Mouse (Mus musculus) thymus, postnatal 25 days (tissue): Measurements from ENCODE around the gene Kdm5a.
A peak's percentile ranks its signal among the peaks of the same experiment; 100 is the strongest.

ENCODE experiments used
- DNase-seq: peaks from one replicate; pipeline ENCODE4 v3.0.0; 2022

Gene Kdm5a

DNA sequence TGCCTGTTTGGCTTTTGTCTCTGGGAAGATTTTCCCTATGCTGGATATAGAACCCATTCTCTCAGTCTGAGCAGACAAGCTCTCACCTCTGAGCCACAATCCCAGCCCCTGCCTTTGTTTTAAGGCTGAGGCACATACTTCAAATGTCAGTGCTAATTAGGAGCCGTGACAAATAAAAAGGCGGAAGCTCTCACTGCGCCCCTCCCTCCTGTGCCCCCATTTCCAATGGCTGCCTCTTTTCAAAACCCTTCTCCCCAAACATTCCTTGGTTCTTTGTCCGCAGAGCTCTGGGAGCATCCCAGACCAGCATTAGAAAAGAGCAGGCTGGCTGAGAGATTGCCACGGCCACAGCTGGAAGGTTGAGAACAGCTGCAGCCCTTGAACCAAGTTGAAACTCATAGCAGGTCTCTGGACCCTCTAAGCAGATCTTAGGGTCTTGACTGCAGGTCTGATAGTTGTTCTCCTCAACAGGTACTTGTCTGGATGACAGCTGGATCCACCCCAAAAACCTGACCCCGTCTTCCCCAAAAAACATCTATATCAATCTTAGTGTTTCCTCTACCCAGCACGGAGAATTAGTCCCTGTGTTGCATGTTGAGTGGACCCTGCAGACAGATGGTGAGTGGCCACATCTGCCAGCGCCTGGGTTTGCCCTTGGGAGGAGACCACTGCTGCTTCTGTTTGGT, 108.7 kb downstream of the Kdm5a start:
- no peak for DNase-seq

DNA sequence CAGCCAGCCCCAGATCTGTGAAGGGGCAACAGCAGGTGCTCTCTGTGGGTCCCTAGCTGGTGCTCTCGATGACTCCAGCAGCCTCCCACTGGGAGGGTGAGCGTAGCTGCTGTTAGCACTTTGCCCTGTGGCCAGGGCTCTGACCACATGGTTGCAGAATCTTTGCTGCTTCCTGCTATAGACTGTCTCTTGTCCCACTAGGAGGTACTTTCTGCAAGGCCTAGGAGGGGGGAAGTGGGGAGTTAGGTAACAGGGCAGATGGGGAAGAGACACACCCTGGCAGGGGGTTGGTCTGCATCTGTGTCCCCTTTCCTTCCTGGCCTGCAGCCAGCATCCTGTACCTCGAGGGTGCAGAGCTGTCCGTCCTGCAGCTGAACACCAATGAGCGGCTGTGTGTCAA, 109.5 kb downstream of the Kdm5a start:
- DNase-seq: no peak

DNA sequence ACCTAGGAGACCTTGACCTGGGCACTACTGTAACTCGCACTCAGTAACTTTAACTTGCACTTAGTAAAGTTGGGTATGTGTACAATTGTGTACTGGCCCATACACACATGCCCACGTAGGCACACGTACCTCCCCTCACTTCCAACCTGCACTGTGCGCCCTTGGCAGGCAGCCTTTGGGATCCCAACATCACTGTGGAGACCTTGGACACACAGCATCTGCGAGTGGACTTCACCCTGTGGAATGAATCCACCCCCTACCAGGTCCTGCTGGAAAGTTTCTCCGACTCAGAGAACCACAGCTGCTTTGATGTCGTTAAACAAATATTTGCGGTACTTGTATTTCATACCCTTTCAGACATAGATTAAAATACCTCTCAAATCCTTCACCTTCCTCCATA, 111.4 kb downstream of the Kdm5a start:
- no peak for DNase-seq

DNA sequence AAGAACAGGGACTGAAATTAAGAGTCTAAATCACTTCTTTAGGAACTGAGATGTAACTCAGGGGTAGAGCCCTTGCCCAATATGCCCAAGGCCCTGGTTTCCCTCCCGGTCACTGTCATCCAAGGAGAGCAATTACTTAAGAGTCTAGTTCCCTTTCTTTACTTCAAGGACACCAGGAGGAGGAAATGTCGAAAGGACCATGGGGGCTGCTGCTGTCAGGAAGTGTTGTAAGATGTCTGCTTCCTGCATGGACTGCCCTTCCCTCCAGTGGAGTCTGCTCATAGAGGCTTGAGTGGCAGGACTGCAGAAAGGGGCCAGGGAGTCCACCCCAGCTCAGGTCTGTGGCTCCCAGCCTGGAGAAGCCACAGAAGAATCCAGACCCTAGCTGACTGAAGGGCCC, 115.4 kb downstream of the Kdm5a start:
- DNase-seq: no peak

DNA sequence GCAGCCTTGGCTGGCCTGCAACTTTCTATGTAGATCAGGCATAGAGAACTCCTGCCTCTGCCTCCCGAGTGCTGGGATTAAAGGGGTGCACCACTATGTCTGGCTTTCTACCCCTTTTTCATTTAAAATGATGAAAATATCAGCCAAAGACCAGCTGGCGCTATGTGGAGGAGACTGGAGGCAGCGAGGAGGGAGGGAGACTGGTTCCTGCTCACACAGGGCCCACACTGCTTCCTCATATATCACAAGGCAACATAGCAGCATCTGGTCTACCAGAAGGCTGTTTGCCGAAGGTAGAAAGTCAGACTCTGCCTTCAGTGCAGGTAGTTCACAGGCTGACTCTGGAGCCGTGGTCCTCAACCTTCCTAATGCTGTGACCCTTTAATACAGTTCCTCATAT, 116.4 kb downstream of the Kdm5a start:
- no peak for DNase-seq

DNA sequence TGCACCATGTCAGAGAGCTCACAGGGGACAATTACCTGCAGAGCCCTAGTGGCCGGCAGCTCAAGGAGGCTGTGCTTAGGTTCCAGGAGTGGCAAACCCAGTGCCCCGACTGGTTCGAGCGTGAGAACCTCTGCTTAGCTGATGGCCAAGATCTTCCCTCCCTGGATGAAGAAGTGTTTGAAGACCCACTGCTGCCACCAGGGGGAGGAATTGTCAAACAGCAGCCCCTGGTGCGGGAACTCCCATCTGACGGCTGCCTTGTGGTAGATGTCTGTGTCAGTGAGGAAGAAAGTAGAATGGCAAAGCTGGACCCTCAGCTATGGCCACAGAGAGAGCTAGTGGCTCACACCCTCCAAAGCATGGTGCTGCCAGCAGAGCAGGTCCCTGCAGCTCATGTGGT, 117.6 kb downstream of the Kdm5a start:
- peak; percentile 57 for DNase-seq

DNA sequence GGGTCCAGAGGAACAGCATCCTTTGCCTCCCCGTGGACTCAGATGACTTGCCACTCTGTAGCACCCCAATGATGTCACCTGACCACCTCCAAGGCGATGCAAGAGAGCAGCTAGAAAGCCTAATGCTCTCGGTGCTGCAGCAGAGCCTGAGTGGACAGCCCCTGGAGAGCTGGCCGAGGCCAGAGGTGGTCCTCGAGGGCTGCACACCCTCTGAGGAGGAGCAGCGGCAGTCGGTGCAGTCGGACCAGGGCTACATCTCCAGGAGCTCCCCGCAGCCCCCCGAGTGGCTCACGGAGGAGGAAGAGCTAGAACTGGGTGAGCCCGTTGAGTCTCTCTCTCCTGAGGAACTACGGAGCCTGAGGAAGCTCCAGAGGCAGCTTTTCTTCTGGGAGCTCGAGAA, 118.1 kb downstream of the Kdm5a start:
- no peak for DNase-seq

DNA sequence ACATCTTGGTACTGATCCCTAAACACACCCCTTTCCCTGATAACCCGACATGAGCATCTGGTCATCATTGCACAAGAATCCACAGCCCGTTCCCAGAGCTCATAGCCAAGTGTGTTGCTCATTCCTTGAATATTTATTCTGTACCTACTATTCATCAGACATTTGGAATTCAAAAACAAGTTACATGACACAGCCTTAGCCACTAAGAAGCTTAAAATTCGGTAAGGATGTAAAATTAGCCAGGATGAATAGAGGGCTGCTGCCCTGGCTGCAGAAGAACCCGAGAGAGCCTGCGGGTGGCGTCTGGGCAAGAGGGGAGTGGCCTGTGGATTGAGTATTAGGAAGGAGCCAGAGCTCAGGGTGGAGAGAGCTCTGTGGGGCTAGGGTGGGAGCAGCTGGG, 118.8 kb downstream of the Kdm5a start:
- DNase-seq: no peak

DNA sequence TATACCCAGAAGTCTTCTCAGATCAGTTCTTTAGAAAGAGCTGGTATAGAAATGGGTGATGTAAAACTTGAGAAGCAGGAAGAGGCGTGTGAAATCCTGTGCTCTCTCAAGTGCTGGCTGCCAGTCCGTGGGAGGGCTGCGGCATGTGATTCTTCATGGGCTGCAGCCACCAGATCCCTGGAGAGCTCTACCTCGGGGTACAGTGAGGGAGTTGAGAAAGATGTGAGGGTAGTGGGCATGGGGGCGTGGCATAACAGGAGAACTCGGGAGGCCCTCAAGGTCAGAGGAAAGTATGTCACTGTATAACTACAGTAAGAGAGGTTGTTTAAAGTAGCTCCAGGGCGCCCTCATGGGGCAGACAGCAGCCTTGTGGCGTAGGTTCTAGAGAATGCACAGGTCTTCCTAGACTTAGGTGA, 119.3 kb downstream of the Kdm5a start:
- peak; percentile 77 for DNase-seq

DNA sequence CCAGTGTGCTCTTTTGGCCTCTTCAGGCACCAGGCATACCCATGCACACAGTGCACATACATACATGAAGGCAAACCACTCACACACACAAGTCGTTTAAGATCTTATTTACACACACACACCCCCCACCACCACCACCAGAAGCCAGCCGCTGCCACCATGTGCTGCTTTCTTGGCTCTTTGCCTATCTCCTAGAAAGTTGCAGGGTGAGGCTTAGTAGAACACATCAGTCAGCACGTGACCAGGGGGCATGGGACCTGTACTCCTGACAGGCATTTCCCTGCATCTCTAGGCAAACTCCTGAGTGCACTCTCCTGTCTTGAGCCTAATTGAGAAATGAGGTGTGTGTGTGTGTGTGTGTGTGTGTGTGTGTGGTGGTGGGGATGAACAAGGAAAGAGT, 121.1 kb downstream of the Kdm5a start:
- DNase-seq: no peak

DNA sequence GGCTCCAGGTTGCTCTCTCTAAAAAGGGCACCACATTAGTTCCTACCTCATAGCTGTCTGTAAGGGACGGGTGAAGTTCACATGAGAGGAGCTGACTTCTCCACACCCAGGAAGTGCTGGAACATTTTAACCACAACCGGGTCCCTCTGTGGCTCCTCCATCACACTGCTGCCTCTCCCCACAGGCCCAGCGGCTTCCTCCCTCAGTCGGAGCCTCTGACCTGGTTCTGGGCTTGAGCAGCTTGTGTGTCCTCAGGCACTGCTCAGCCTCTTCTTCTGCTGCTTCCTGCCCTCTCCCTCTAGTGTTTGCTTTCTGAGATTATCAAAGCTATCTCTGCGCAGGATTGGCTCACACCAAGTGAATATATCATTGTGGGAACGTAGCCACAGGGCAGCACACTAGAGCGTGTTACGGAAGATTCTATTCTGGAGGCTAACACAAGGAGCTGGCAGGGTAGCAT, 122.2 kb downstream of the Kdm5a start:
- peak; percentile 74 for DNase-seq

DNA sequence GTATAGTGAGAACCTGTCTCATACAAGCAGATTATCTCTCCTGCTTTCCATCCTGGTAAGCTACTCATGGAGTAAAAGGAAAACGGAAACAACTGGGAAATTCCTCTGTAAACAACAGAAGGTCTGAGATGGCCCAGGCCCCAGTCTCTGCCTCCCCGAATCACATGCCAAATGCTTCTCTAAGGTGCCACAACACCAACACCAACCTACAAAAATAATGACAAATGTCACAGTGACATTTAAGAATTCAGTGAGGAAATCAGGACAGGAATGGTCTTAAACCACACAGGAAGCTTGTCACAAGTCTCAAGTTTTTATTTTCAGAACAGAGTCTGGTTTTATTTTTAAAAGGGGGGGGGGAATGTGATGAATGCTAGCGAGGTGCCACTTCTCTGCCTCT, 124.7 kb downstream of the Kdm5a start:
- DNase-seq: no peak

DNA sequence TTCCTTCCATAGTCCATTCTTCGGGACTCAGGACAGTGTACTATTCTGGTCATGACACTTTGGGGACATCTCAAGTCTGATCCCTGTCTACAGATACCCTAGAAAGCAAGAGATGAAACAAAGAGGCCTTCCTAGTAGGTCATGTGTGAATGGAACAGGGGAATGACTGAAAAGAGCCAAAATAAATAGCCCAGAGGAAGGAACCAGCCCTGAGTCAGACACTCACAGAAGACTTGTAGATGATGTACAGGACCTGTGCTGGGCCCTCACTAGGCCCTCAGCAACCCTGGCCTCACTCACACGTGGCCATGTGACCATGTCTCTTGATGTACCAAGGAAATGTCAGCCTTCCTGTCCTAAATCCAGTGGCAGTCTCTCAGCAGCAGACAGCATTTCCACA, 125.5 kb downstream of the Kdm5a start:
- no peak for DNase-seq

DNA sequence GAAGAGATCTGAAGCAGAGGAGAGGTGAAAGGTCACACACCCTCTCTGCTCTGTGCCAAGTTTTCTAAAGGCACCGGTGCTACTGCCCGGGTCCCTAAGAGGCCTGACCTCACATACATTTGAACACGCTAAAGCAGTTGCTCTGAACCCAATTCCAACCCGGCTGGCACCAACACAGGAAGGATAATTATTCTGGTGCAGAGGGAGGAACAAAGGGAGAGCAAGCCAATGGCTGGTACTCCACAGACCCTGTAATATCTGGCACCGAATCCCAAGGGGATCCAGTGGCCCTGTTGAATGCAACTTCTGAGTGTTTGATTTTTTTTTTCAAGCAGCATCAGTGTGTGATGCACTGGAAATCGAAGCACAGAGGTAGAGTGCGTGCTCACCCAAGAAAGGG, 127.1 kb downstream of the Kdm5a start:
- DNase-seq: no peak

DNA sequence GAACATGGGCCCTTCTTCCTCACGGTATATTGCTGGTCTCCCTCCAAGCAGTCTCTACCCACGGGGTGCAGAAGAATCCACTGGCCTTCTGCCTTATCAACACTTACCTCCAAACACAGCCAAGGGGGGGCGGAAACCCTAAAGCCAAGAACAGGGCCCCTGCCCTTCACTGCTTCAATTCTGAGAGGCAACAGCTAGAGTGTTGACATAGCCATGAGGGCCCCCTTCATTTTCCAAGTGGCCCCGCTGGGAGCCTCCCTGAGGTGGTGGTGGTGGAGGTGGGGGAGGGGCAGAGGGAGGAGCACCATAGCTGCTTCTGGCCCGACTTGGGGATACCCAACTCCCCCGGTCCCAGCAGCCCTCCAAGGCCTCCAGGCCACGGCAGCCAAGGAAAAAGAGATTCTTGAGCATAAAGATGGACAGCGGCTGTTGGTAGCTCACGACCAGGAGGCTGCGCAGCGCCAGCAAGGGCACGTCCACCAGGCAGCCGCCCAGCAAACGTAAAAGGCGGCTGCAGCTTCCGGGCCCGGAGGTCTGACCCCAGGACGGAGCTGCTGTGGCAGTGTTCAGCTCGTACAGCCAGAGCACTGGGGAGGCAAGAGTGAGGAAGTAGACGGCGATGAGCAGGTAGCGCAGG, 128.1 kb downstream of the Kdm5a start:
- no peak for DNase-seq

DNA sequence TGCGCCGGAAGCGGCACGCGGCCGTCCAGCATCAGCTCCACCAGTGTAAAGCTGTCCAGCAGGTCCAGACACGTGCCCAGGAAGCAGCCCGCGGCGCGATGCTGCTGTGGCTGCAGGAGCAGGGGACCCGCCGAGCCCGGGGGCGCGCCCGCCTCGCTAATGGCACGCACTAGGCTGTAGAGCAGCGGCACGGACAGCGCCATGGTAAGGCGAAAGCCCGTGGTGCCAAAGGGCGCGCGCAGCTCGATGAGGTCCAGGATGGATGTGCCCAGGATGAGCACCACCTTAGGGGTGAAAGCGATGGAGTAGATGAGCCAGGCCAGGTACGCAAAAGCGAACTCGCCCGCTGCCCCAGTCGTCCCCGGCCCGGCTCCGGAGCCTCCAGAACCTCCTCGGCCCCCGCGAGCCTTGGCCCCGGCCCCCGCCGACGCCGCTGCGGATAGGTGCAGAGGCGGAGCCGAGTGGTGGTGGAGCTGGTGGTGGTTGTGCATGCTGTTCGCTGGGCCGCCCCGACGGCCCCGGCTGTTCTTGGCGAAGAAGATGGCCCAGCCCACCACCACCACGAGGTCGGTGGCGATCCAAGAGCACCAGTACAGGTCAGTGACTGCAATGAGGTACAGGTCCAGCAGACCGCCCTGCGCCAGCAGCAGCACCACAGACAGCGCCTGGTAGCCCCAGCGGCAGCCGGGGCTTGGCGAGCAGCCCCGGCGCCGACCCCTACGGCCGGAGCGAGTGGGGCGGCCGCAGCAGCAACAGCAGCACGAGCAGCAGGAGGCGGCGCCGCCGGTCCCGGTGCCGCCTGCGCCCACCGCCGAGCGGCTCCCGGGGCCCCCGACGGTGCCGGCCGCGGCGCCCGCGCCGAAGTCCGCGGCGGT, 128.8 kb downstream of the Kdm5a start:
- no peak for DNase-seq

DNA sequence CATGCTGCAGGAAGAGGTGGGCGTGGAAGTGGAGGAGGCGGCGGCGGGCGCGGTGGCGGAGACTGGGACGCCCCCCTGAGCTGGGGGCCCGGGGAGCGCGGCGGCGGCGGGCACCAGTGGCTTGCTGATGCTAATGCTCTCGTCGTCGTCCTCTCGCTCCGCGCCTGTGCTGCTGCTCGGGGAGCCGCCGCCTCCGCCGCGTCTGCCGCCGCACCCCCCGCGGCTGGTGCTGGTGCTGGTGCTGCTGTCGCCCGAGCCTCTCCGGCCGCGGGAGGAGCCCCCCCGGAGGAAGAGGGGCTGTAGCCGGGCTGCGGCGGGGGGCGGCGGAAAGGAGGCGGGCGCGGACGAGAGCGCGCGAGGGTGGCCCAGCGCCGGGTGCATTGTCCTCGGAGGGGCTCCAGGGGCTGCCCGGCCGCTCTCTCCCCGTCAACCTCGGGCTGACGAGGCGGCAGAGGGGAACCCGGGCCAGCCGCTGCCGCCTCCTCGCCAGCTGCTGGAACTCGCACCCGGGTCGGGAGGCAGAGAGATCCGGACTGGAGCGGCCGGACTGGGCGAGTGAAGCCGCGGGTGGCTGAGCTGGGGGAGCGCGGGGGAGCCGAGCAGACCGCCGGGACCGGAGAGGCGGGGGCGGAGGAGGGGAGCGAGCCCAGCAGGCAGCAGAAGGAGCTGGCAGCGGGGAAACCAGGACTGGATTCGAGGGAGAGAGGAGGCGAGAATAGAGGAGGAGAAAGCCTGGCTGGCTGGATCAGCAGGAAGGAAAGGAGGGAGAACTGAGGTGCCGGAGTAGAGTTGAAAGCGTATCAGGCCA, 129.7 kb downstream of the Kdm5a start, which contains the start of gene Tmem121b:
Tmem121b (minus strand) TSS at position 434 of the 808 bp plus-strand sequence.
- peak; percentile 48 for DNase-seq
